Mouse (Mus musculus): Measurements from ENCODE around the gene Mfsd1. TPM values are rescaled to one million over a fixed set of nuclear protein-coding genes. Genes with fewer than 3 reads are reported as not detected.

The Mfsd1 gene
- total RNA-seq (2023) = 100 to 1,000 TPM; 110 to 122 TPM

DNA sequence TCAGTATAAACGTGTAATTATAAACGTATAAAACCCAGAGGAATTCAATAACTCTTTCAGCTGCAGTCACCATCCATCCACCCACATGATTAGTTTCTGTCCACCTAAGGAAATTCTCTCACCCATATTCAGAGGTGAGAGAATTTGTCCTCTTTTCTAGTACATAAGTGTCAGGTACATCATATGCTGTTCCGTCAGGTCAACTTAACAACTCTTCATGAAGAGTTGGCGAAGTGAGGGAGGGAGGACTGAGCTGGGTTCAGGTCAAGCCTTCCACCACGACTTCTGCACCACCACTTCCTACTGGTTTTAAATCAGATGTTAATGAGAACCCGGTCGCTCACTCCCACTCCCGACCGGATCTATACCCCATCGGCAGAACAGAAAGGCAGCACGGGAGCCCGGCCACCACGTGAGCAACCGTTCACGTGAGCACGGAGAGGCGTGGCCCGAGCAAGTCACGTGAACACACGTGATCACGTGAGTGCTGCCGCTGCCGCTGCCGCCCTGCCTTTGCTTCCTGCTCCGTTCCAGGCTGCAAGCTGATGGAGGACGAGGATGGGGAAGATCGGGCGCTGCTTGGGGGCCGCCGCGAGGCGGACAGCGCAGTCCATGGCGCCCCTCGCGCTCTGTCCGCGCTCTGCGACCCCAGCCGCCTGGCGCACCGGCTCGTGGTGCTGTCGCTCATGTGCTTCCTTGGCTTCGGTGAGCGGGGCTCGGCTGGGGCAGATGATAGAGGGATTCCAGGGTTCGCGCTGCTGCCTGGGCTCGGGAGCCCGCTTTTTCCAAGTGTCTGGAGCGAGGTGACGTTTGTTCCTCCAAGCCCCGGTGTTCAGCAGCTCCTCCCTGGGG, at the start of gene Mfsd1:
TSS of gene Mfsd1 (plus strand) at position 469 of the 852 bp plus-strand sequence.

Other genes with a start within 250 kb of the Mfsd1 start
- gene Mlf1, start 208.6 kb upstream of the Mfsd1 start, total RNA-seq (2023) = 1 to 10 TPM; 1.2 to 2.2 TPM
- gene Gm17402, start 207.6 kb upstream of the Mfsd1 start, total RNA-seq (2023) = not detected
- 10 to 100 TPM; 27.1 to 29.5 TPM for gene Gfm1, start 152.6 kb upstream of the Mfsd1 start, total RNA-seq (2023)
- 10 to 100 TPM; 11.3 to 13.3 TPM for gene Lxn, start 118.8 kb upstream of the Mfsd1 start, total RNA-seq (2023)
- gene Rarres1, start 67.2 kb upstream of the Mfsd1 start, total RNA-seq (2023) = not detected